Mouse (Mus musculus) thymus, postnatal 10 days (tissue): Measurements from ENCODE around the gene Fndc3b.

Experiments
- DNase-seq, 2 experiments: peaks; one replicate each; pipeline ENCODE4 v3.0.0; 2021; ENCODE audit warnings: low spot score in 2 of 2

Gene Fndc3b

GRCm38 (mm10) chr3:27466297-27466901, 244.7 kb downstream of the Fndc3b start:
- DNase-seq: peak in 1 of 2 experiments; percentile 61

- DNase-seq: peak; percentile 20 to 31
Measured at GRCm38 (mm10) chr3:27463373-27463772, 247.7 kb downstream of the Fndc3b start.

- DNase-seq: peak; percentile 20 to 35
Measured at GRCm38 (mm10) chr3:27462934-27463333, 248.2 kb downstream of the Fndc3b start.

- peak; percentile 37 to 44 for DNase-seq
Measured at GRCm38 (mm10) chr3:27462316-27462902, 248.7 kb downstream of the Fndc3b start.

GRCm38 (mm10) chr3:27461861-27462260, 249.2 kb downstream of the Fndc3b start:
- DNase-seq: peak; percentile 53 to 72

- DNase-seq: peak; percentile 78 to 90
Measured at GRCm38 (mm10) chr3:27461037-27461436, 250.1 kb downstream of the Fndc3b start.

GRCm38 (mm10) chr3:27458416-27458815, 252.7 kb downstream of the Fndc3b start:
- DNase-seq: peak in 1 of 2 experiments; percentile 23

- no peak for DNase-seq
Measured at GRCm38 (mm10) chr3:27456514-27456913, 254.6 kb downstream of the Fndc3b start.

- DNase-seq: no peak
Measured at GRCm38 (mm10) chr3:27454402-27455195, 256.5 kb downstream of the Fndc3b start.

- DNase-seq: no peak
Measured at GRCm38 (mm10) chr3:27453453-27454098, 257.5 kb downstream of the Fndc3b start.

- no peak for DNase-seq
Measured at GRCm38 (mm10) chr3:27449447-27449846, 261.7 kb downstream of the Fndc3b start.

- DNase-seq: no peak
Measured at GRCm38 (mm10) chr3:27448367-27448766, 262.7 kb downstream of the Fndc3b start.

GRCm38 (mm10) chr3:27439704-27440103, 271.4 kb downstream of the Fndc3b start:
- no peak for DNase-seq

GRCm38 (mm10) chr3:27435096-27435620, 275.9 kb downstream of the Fndc3b start:
- no peak for DNase-seq

GRCm38 (mm10) chr3:27432981-27433380, 278.1 kb downstream of the Fndc3b start:
- DNase-seq: no peak

- DNase-seq: no peak
Measured at GRCm38 (mm10) chr3:27430621-27431263, 280.4 kb downstream of the Fndc3b start.

GRCm38 (mm10) chr3:27427406-27427805, 283.7 kb downstream of the Fndc3b start:
- DNase-seq: no peak

GRCm38 (mm10) chr3:27424049-27424667, 286.9 kb downstream of the Fndc3b start:
- DNase-seq: no peak

GRCm38 (mm10) chr3:27422521-27422920, 288.6 kb downstream of the Fndc3b start:
- DNase-seq: no peak

- DNase-seq: no peak
Measured at GRCm38 (mm10) chr3:27421980-27422379, 289.1 kb downstream of the Fndc3b start.

GRCm38 (mm10) chr3:27418602-27419001, 292.5 kb downstream of the Fndc3b start:
- no peak for DNase-seq
